Mouse (Mus musculus) midbrain, embryonic 10.5 days (tissue): ENCODE data around the gene Cd36. TPM values are rescaled to one million over a fixed set of nuclear protein-coding genes. Genes with fewer than 3 reads are reported as not detected.

Experiments
- DNase-seq: peaks from one replicate; pipeline ENCODE4 v3.0.0-alpha.2; 2017; ENCODE audit warnings: low spot score
- H3K27ac ChIP-seq: fragments of 300-500 bp; sonication (generic); replicated peaks from 2 replicates; pipeline ENCODE4 v1.5.1; 2016; ENCODE audit warnings: mild to moderate bottlenecking
- H3K27me3 ChIP-seq: fragments of 300-500 bp; sonication (generic); 2 replicates; pipeline ENCODE4 v1.6.1; 2016; ENCODE audit warnings: low read depth, mild to moderate bottlenecking; ENCODE audit not compliant: poor library complexity, severe bottlenecking
- H3K36me3 ChIP-seq: fragments of 300-500 bp; sonication (generic); 2 replicates; pipeline ENCODE4 v1.6.1; 2016; ENCODE audit warnings: mild to moderate bottlenecking, moderate library complexity
- H3K4me1 ChIP-seq: fragments of 300-500 bp; sonication (generic); 2 replicates; pipeline ENCODE4 v1.6.1; 2016
- H3K4me3 ChIP-seq: fragments of 300-500 bp; sonication (generic); 2 replicates; pipeline ENCODE4 v1.5.1; 2016; ENCODE audit warnings: mild to moderate bottlenecking, moderate library complexity
- H3K9me3 ChIP-seq: fragments of 300-500 bp; sonication (generic); replicated peaks from 2 replicates; pipeline ENCODE4 v1.6.1; 2016; ENCODE audit warnings: mild to moderate bottlenecking
- WGBS: fragments of 180-500 bp; shearing (Covaris S2); methylation state at CpG from one replicate; pipeline ENCODE4 v1.1.7; 2016; 5-methylcytosine and 5-hydroxymethylcytosine counted together
- polyA plus RNA-seq: library from polyadenylated mRNA; unstranded; fragments of >200 nt; fragmentation: Nextera tagmentation; extraction: Ambion mirVana; gene quantifications from 2 replicates; pipeline ENCODE4 v1.2.1, GENCODE M21; 2016

Gene Cd36
- polyA plus RNA-seq, 1 experiment from 2014 or later, result 1.1 TPM

- Histone ChIP-seq H3K27ac (no peak overlapping the region), H3K9me3 (no peaks in the 10 kb centered on the region), H3K4me1 (no peaks in the 10 kb centered on the region), H3K4me3 (no peak overlapping the region), H3K27me3 (no peaks in the 10 kb centered on the region), H3K36me3 (no peaks in the 10 kb centered on the region)
- DNase-seq, result no peak
- 88% methylated on average over 3 of the region's 3 CpGs for WGBS
Measured at GRCm38 (mm10) chr5:17854127-17854923, 34.3 kb downstream of the Cd36 start.

GRCm38 (mm10) chr5:17850582-17850981, 38.0 kb downstream of the Cd36 start:
- no peaks in the 10 kb centered on the region for H3K36me3 ChIP-seq
- no peaks in the 10 kb centered on the region for H3K4me1 ChIP-seq
- H3K27ac ChIP-seq, result no peak overlapping the region
- 84% methylated on average over 2 of the region's 2 CpGs for WGBS
- H3K27me3 ChIP-seq, result no peaks in the 10 kb centered on the region
- H3K9me3 ChIP-seq, result no peaks in the 10 kb centered on the region
- H3K4me3 ChIP-seq, result no peak overlapping the region
- DNase-seq, result no peak

- 82% methylated on average over 1 of the region's 1 CpGs for WGBS
- no peak for DNase-seq
- no peaks in the 10 kb centered on the region for H3K4me1 ChIP-seq
- no peak overlapping the region for H3K4me3 ChIP-seq
- H3K9me3 ChIP-seq, result no peaks in the 10 kb centered on the region
- no peaks in the 10 kb centered on the region for H3K36me3 ChIP-seq
- no peak overlapping the region for H3K27ac ChIP-seq
- no peaks in the 10 kb centered on the region for H3K27me3 ChIP-seq
Measured at GRCm38 (mm10) chr5:17849582-17849981, 39.0 kb downstream of the Cd36 start.

- WGBS, result 83% methylated on average over 2 of the region's 2 CpGs
- Histone ChIP-seq H3K27me3 (no peaks in the 10 kb centered on the region), H3K9me3 (no peaks in the 10 kb centered on the region), H3K36me3 (no peaks in the 10 kb centered on the region), H3K4me3 (no peak overlapping the region), H3K27ac (no peak overlapping the region), H3K4me1 (no peaks in the 10 kb centered on the region)
- DNase-seq, result no peak
Measured at GRCm38 (mm10) chr5:17848733-17849132, 39.9 kb downstream of the Cd36 start.

GRCm38 (mm10) chr5:17848267-17848666, 40.3 kb downstream of the Cd36 start:
- H3K27me3 ChIP-seq, result no peaks in the 10 kb centered on the region
- WGBS, result 83% methylated on average over 1 of the region's 1 CpGs
- no peaks in the 10 kb centered on the region for H3K9me3 ChIP-seq
- no peak overlapping the region for H3K4me3 ChIP-seq
- H3K36me3 ChIP-seq, result no peaks in the 10 kb centered on the region
- H3K27ac ChIP-seq, result no peak overlapping the region
- DNase-seq, result no peak
- no peaks in the 10 kb centered on the region for H3K4me1 ChIP-seq

- Histone ChIP-seq H3K36me3 (no peaks in the 10 kb centered on the region), H3K27ac (no peak overlapping the region), H3K4me1 (no peaks in the 10 kb centered on the region), H3K9me3 (no peaks in the 10 kb centered on the region), H3K27me3 (no peaks in the 10 kb centered on the region), H3K4me3 (no peak overlapping the region)
- WGBS, result 92% methylated on average over 3 of the region's 3 CpGs
- DNase-seq, result no peak
Measured at GRCm38 (mm10) chr5:17843921-17844320, 44.7 kb downstream of the Cd36 start.

- Histone ChIP-seq H3K36me3 (no peaks in the 10 kb centered on the region), H3K4me3 (no peak overlapping the region), H3K27ac (no peak overlapping the region), H3K27me3 (no peaks in the 10 kb centered on the region), H3K4me1 (no peaks in the 10 kb centered on the region), H3K9me3 (no peaks in the 10 kb centered on the region)
- 88% methylated on average over 5 of the region's 5 CpGs for WGBS
- no peak for DNase-seq
Measured at GRCm38 (mm10) chr5:17843316-17843715, 45.3 kb downstream of the Cd36 start.

- Histone ChIP-seq H3K27me3 (no peaks in the 10 kb centered on the region), H3K4me1 (no peaks in the 10 kb centered on the region), H3K9me3 (no peaks in the 10 kb centered on the region), H3K27ac (no peak overlapping the region), H3K36me3 (no peaks in the 10 kb centered on the region), H3K4me3 (no peak overlapping the region)
- 90% methylated on average over 7 of the region's 7 CpGs for WGBS
- no peak for DNase-seq
Measured at GRCm38 (mm10) chr5:17842111-17842729, 46.4 kb downstream of the Cd36 start.

- WGBS, result 90% methylated on average over 2 of the region's 2 CpGs
- Histone ChIP-seq H3K36me3 (no peaks in the 10 kb centered on the region), H3K4me1 (no peaks in the 10 kb centered on the region), H3K4me3 (no peak overlapping the region), H3K27me3 (no peaks in the 10 kb centered on the region), H3K27ac (no peak overlapping the region), H3K9me3 (no peaks in the 10 kb centered on the region)
- no peak for DNase-seq
Measured at GRCm38 (mm10) chr5:17839549-17839948, 49.1 kb downstream of the Cd36 start.

- H3K4me3 ChIP-seq, result no peak overlapping the region
- H3K9me3 ChIP-seq, result no peaks in the 10 kb centered on the region
- H3K27ac ChIP-seq, result no peak overlapping the region
Measured at GRCm38 (mm10) chr5:17836408-17836807, 52.2 kb downstream of the Cd36 start.

GRCm38 (mm10) chr5:17835302-17836097, 53.1 kb downstream of the Cd36 start:
- Histone ChIP-seq H3K27me3 (no peaks in the 10 kb centered on the region), H3K9me3 (no peaks in the 10 kb centered on the region), H3K4me1 (no peaks in the 10 kb centered on the region), H3K36me3 (no peaks in the 10 kb centered on the region), H3K4me3 (no peak overlapping the region), H3K27ac (no peak overlapping the region)
- DNase-seq, result no peak
- 29% methylated on average over 4 of the region's 4 CpGs for WGBS

More at GRCm38 (mm10) chr5:17836408-17836807, 52.2 kb downstream of the Cd36 start:
- no peaks in the 10 kb centered on the region for H3K27me3 ChIP-seq
- DNase-seq, result no peak
- no peaks in the 10 kb centered on the region for H3K4me1 ChIP-seq
- no peaks in the 10 kb centered on the region for H3K36me3 ChIP-seq
- 91% methylated on average over 4 of the region's 4 CpGs for WGBS

GRCm38 (mm10) chr5:17833797-17834196, 54.8 kb downstream of the Cd36 start:
- DNase-seq, result no peak
- Histone ChIP-seq H3K36me3 (no peaks in the 10 kb centered on the region), H3K4me1 (no peaks in the 10 kb centered on the region), H3K4me3 (no peak overlapping the region), H3K27ac (no peak overlapping the region), H3K9me3 (no peaks in the 10 kb centered on the region), H3K27me3 (no peaks in the 10 kb centered on the region)
- whole genome bisulfite sequencing, result 93% methylated on average over 1 of the region's 1 CpGs

- Histone ChIP-seq H3K4me3 (no peak overlapping the region), H3K4me1 (no peaks in the 10 kb centered on the region), H3K36me3 (no peaks in the 10 kb centered on the region), H3K27ac (no peak overlapping the region), H3K9me3 (no peaks in the 10 kb centered on the region), H3K27me3 (no peaks in the 10 kb centered on the region)
- no peak for DNase-seq
- WGBS, result 78% methylated on average over 2 of the region's 2 CpGs
Measured at GRCm38 (mm10) chr5:17830536-17830935, 58.1 kb downstream of the Cd36 start.
